ENCODE assay signal across 8 mouse cellular contexts in genomic region chr4:121230943-121231614, GRCm38 (mm10). TPM values are rescaled to one million over a fixed set of nuclear protein-coding genes. Genes with fewer than 3 reads are reported as not detected.
DNase-seq lines count a peak whose midpoint lies in the region; ATAC-seq and TF ChIP-seq lines count a peak whose summit lies in the region.

No protein-coding gene starts in this region.

- no peaks in the 10 kb centered on the region for H3K36me3 ChIP-seq in E14TG2a.4 (ENCODE audit: insufficient read depth, low read length)
- no peaks in the 10 kb centered on the region for H3K36me3 ChIP-seq in forebrain, embryonic 11.5 days (ENCODE audit: control insufficient read depth, insufficient read depth, low read length)

- H3K27me3 ChIP-seq in E14TG2a.4 (ENCODE audit: insufficient read depth, low read length) = 0 out of 2 replicates have a peak, but pooled peaks cover 2% of the 10 kb centered on the region
- no peaks in the 10 kb centered on the region for H3K27me3 ChIP-seq in forebrain, embryonic 11.5 days (ENCODE audit: control insufficient read depth, insufficient read depth, low read length)

- H3K27ac ChIP-seq in gastrocnemius, adult 2 months = no peak overlapping the region
- H3K27ac ChIP-seq in forebrain, embryonic 11.5 days (ENCODE audit: low read depth, low read length) = no peak overlapping the region

- peaks cover 5% of the 10 kb centered on the region for H3K9me3 ChIP-seq in E14TG2a.4 (ENCODE audit: low read length)
- no peaks in the 10 kb centered on the region for H3K9me3 ChIP-seq in forebrain, embryonic 11.5 days (ENCODE audit: control insufficient read depth, low read length)

- intact Hi-C loops in gastrocnemius, adult 2 months (cut with DNase I) = loop anchor here (5.0 kb wide), 1 partner anchor 244 kb away; no protein-coding TSS in a partner anchor

- H3K9ac ChIP-seq in forebrain, embryonic 11.5 days (ENCODE audit: low read length) = peak overlapping the region; percentile 52

- H3K4me2 ChIP-seq in forebrain, embryonic 11.5 days (ENCODE audit: low read depth, low read length, severe bottlenecking) = peak overlapping the region; percentile 50

- 2% methylated on average over 16 of the region's 16 CpGs for WGBS in forebrain, embryonic 11.5 days

- TF ChIP-seq CTCF in gastrocnemius, adult 2 months (IDR thresholded peaks at IDR 0.05) = no peak
- TF ChIP-seq CTCF in E14TG2a.4 (conservative IDR thresholded peaks at IDR 0.05; ENCODE audit: low read length) = no peak

- H3K4me1 ChIP-seq in E14TG2a.4 (replicated peaks; ENCODE audit: low read depth, low read length) = peaks cover 11% of the 10 kb centered on the region
- H3K4me1 ChIP-seq in forebrain, embryonic 11.5 days (replicated peaks; ENCODE audit: control insufficient read depth, insufficient read depth, low read length) = peaks cover 2% of the 10 kb centered on the region

- no peak for DNase-seq in gastrocnemius, adult 2 months
- DNase-seq in gastrocnemius, postnatal 4 days (ENCODE audit: low spot score in 2 of 2) = no peak
- peak; percentile 62 for DNase-seq in forebrain, embryonic 11.5 days (ENCODE audit: low spot score)
- DNase-seq in thymus, adult 18-20 months = peak; percentile 41 to 57
- DNase-seq in adipocyte (ENCODE audit: low spot score) = no peak
- no peak for DNase-seq in adrenal gland, postnatal 25 days

- peak; percentile 77 for ATAC-seq in forebrain, embryonic 11.5 days (replicated peaks; ENCODE audit: low FRiP score)
- ATAC-seq in megakaryocyte, adult 5-6 weeks (ENCODE audit: poor library complexity, severe bottlenecking) = peak; percentile 44

- peak overlapping the region; percentile 13; the same call in 1 of the 2 replicates for H3K4me3 ChIP-seq in gastrocnemius, adult 2 months
- H3K4me3 ChIP-seq in E14TG2a.4 (replicated peaks; ENCODE audit: low read length) = peak overlapping the region; percentile 64
- H3K4me3 ChIP-seq in forebrain, embryonic 11.5 days (ENCODE audit: low read depth, low read length) = peak overlapping the region; percentile 18; the same call in 1 of the 2 replicates

RNA-seq across cellular contexts. Expression of gene Rlf, which starts 16.2 kb away (rescaled TPM):
- total RNA-seq in gastrocnemius, adult 2 months (2021) = 1 to 10 TPM; 8.0 to 9.8 TPM
- 10 to 100 TPM; 18.2 to 21.3 TPM for total RNA-seq in gastrocnemius, postnatal 4 days (2021)
- polyA plus RNA-seq in forebrain, embryonic 11.5 days (2014; fragmentation: Nextera tagmentation; extraction: Ambion mirVana) = 24.3 and 29.6 TPM in 2 replicates
- total RNA-seq in megakaryocyte, adult 5-6 weeks (2015) = 23.2 and 25.9 TPM in 2 replicates
- total RNA-seq in megakaryocyte, adult 5-6 weeks (2017) = 38.4 and 42.4 TPM in 2 replicates
- total RNA-seq in adrenal gland, postnatal 25 days (2021) = 15.3 and 17.8 TPM in 2 replicates

Comparison
In these comparisons a context has a peak if more than half of its experiments do, and no peak if none do; other contexts are left out.
1. DNase-seq: peak in forebrain, embryonic 11.5 days (single experiment) and thymus, adult 18-20 months (2 of 2); none in gastrocnemius, adult 2 months (single experiment), gastrocnemius, postnatal 4 days (0 of 2), adipocyte (single experiment) and adrenal gland, postnatal 25 days (single experiment).
2. H3K4me3 ChIP-seq: peak in every context shown above with its lines; median percentile 64 in E14TG2a.4; 18 in forebrain, embryonic 11.5 days; 13 in gastrocnemius, adult 2 months.